Mouse (Mus musculus): ENCODE results near the gene Aqp9. TPM values are rescaled to one million over a fixed set of nuclear protein-coding genes. Genes with fewer than 3 reads are reported as not detected.
"Not testable (repeated sequence)": the region's sequence is repeated elsewhere in the genome, so short reads cannot be mapped to it uniquely, and the experiment has no call there.

Aqp9 gene
- polyA plus RNA-seq, 1 experiment from 2014 or later: 0.51 TPM

DNA sequence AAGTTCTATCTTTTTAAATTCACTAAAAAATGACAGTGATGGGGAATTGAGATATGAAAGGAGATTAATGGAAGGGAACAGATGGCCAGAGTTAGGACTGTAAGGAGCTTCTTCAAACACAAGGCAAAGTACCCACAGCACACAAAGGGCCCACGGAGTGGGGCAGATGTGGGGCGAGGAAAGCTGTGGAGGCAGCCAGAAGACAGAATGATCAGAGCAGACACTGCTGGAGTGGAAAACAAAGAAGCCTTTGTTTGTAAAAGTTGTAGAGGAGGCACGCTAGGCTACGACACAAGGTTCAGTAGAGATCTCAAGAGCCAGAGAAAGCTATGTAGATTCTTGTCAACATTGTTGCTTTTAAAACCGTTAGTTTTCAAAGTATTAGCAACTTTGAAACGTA, 17.1 kb downstream of the Aqp9 start:
- Histone ChIP-seq H3K4me2 (no peak overlapping the region), H3K4me3 (no peak overlapping the region), H3K4me1 (replicated peaks) (no peaks in the 10 kb centered on the region), H3K27me3 (no peaks in the 10 kb centered on the region), H3K9ac (no peak overlapping the region), H3K9me3 (no peaks in the 10 kb centered on the region), H3K36me3 (no peaks in the 10 kb centered on the region), H3K27ac (no peak overlapping the region)
- ATAC-seq (ENCODE audit: low FRiP score): no peak
- 38% methylated on average over 6 of the region's 6 CpGs for WGBS

DNA sequence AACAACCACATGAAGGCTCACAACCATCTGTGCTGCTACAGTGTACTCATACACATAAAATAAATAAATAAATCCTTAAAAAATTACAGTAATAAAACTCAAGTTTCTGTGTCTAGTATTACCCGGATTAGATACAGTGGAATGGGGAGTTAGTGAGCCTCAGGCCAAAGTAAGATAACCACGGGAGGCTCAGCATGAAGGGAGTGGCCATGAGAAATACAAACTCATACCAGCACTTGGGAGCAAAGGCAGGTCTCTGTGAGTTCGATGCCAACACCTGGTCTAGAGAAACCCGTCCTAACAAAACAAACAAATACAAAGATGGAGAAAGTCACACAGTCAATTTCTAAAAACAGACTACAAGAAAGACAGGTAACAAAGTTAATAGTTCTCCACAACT, 18.3 kb downstream of the Aqp9 start:
- Histone ChIP-seq H3K36me3 (no peaks in the 10 kb centered on the region), H3K9ac (no peak overlapping the region), H3K4me2 (no peak overlapping the region), H3K27me3 (no peaks in the 10 kb centered on the region), H3K27ac (no peak overlapping the region), H3K4me1 (replicated peaks) (no peaks in the 10 kb centered on the region), H3K9me3 (no peaks in the 10 kb centered on the region), H3K4me3 (no peak overlapping the region)
- 88% methylated on average over 4 of the region's 4 CpGs for WGBS
- no peak for ATAC-seq (ENCODE audit: low FRiP score)

DNA sequence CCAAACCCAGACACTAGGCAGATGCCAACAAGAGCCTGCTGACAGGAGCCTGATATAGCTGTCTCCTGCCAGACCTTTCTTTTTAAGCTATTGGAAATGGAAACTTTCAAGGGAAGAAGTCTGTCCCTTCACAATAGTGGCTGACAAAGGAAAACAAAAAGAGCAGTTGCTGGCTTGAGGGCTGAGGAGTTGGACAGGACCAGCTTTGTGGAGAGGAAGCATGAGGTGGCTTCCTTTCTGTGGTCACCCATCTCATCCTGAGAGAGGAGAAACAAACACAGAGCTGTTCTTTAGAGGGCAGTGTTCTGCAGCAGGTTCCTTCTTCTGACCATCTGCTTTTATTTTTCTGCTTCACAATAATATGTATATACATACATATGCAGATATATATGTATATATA, 19.6 kb downstream of the Aqp9 start:
- H3K4me3 ChIP-seq: no peak overlapping the region
- no peak for ATAC-seq (ENCODE audit: low FRiP score)

DNA sequence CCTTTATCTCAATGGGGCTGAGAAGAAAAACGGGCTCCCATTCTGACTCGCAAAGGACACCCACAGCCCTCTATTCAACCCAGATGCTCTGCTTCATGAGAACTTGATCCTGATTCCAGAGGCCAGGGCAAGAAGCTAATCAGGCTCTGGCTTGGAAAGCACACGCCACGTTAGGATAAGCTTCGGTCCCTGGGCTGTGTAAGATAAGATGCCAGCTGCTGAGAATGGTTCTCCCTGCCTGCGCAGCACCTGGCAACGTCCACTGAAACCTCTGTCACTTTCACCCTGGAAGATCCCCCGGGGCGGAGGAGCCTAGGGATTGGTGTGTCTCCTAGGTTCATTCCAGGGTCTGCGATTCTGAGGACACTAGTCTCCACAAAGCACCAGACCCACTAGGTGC, 22.3 kb downstream of the Aqp9 start:
- ATAC-seq (ENCODE audit: low FRiP score): no peak
- Histone ChIP-seq H3K9ac (no peak overlapping the region), H3K4me1 (replicated peaks) (no peaks in the 10 kb centered on the region), H3K4me3 (no peak overlapping the region), H3K27ac (no peak overlapping the region), H3K9me3 (no peaks in the 10 kb centered on the region), H3K27me3 (no peaks in the 10 kb centered on the region), H3K4me2 (no peak overlapping the region), H3K36me3 (no peaks in the 10 kb centered on the region)
- WGBS: 88% methylated on average over 10 of the region's 10 CpGs

More for the DNA sequence above, 19.6 kb downstream of the Aqp9 start:
- Histone ChIP-seq H3K36me3 (no peaks in the 10 kb centered on the region), H3K9me3 (no peaks in the 10 kb centered on the region), H3K9ac (no peak overlapping the region), H3K4me2 (no peak overlapping the region), H3K4me1 (replicated peaks) (no peaks in the 10 kb centered on the region), H3K27ac (no peak overlapping the region), H3K27me3 (no peaks in the 10 kb centered on the region)

DNA sequence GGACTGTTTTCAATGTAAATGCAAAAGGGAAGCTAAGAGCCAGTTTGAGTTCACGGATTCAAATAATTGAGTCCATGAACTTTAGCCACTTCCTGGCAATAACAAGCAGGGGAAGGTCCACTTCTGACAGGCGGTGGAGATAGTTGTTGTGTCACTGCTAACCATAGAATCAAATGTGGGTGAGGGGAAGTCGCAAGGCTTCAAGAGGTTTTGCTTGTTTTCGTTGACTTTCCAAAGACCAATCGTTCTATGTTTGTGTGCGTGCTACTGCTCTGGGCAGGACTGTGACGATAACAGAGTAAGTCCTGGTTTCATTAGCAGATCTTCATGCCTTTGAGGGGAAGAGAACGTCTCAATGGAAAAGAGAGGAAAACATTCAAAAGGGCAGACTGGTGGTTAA, 28.3 kb downstream of the Aqp9 start:
- no peak overlapping the region for H3K9ac ChIP-seq
- 93% methylated on average over 8 of the region's 8 CpGs for WGBS
- ATAC-seq (ENCODE audit: low FRiP score): no peak
- H3K27me3 ChIP-seq: no peaks in the 10 kb centered on the region
- no peak overlapping the region for H3K4me3 ChIP-seq
- no peaks in the 10 kb centered on the region for H3K36me3 ChIP-seq
- H3K4me1 ChIP-seq (replicated peaks): no peaks in the 10 kb centered on the region
- no peak overlapping the region for H3K4me2 ChIP-seq
- H3K9me3 ChIP-seq: no peaks in the 10 kb centered on the region
- no peak overlapping the region for H3K27ac ChIP-seq

DNA sequence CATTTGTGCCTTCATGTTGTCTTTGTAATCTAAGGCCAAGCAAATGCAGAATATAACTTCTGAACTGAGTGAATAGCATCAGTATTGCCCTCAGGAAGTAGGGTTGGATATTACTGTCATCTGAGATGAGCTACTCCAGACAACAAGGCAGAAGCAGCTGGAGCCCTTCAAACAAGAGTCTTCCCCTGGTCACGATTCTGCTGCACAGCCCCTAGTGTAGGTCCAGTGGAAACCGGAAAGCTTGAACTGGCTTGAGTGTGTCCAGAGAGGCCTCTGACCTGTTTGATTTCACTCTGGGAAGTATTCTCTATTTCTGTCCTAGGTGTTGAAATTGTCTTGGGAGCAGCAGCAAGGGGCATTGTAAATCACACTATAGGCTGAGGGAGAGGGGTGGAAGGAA, 29.5 kb downstream of the Aqp9 start:
- no peak for ATAC-seq (ENCODE audit: low FRiP score)
- H3K4me2 ChIP-seq: no peak overlapping the region
- no peaks in the 10 kb centered on the region for H3K36me3 ChIP-seq
- H3K27me3 ChIP-seq: no peaks in the 10 kb centered on the region
- no peaks in the 10 kb centered on the region for H3K9me3 ChIP-seq
- no peak overlapping the region for H3K27ac ChIP-seq
- H3K4me3 ChIP-seq: no peak overlapping the region
- H3K9ac ChIP-seq: no peak overlapping the region
- no peaks in the 10 kb centered on the region for H3K4me1 ChIP-seq (replicated peaks)
- 92% methylated on average over 2 of the region's 2 CpGs for WGBS

DNA sequence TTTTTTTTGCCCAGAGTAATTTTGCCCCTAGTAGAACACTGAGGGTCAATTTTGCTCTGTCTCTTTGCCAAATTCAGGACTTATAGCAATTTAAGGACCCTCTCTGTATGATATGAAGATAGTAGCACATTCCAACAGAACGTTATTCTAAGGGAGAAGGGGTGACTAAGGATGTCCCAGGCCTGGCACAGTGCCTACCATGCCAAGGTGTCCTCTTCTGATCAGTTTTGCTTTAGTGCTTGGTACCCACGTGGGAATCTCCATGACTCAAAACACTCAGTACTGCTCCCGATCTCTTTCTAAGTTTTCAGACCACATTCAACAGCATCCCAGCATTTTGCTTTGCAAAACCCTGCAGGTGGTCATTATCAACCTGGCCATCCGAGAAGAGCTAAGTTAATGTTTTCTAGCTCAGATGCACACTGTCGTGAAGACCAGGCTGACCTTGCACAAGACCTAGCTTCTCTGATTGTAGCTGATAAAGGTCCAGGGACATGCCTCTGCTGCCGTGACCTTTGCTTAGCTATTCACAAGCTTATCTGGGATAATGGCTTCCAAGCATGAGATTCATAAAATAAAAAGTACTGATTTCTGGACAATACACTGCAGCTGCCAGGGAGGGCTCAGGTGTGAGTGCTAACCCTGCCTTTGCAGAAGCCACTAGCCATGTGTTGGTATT, 31.1 kb downstream of the Aqp9 start:
- WGBS: 80% methylated on average over 6 of the region's 6 CpGs
- H3K4me3 ChIP-seq: no peak overlapping the region
- ATAC-seq (ENCODE audit: low FRiP score): no peak
- no peaks in the 10 kb centered on the region for H3K9me3 ChIP-seq
- no peaks in the 10 kb centered on the region for H3K27me3 ChIP-seq
- H3K9ac ChIP-seq: no peak overlapping the region
- H3K36me3 ChIP-seq: no peaks in the 10 kb centered on the region
- H3K4me2 ChIP-seq: no peak overlapping the region
- H3K4me1 ChIP-seq (replicated peaks): no peaks in the 10 kb centered on the region
- no peak overlapping the region for H3K27ac ChIP-seq

DNA sequence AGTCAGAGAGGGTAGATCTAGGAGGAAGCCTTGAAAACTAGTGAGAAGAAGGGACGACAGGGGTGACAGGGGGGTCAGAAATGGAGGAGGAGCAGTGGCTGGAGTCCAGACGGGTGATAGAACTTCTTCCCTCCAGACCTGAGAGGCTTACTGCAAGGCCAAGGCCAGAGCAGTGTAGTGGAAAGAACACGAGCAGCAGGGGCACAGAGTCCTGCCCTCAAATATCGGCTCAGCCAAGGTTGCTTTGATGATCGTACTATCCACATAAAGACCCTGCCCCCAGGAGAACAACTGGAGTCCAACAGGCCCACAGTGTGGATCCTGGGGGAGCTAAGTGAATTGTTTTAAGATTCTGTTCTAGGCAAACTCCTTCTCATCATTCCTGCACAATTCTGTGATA, 33.4 kb downstream of the Aqp9 start:
- Histone ChIP-seq H3K9ac (no peak overlapping the region), H3K36me3 (no peaks in the 10 kb centered on the region), H3K27ac (no peak overlapping the region), H3K9me3 (no peaks in the 10 kb centered on the region), H3K4me3 (no peak overlapping the region), H3K4me1 (replicated peaks) (no peaks in the 10 kb centered on the region), H3K27me3 (no peaks in the 10 kb centered on the region), H3K4me2 (no peak overlapping the region)
- WGBS: 80% methylated on average over 5 of the region's 5 CpGs
- no peak for ATAC-seq (ENCODE audit: low FRiP score)

DNA sequence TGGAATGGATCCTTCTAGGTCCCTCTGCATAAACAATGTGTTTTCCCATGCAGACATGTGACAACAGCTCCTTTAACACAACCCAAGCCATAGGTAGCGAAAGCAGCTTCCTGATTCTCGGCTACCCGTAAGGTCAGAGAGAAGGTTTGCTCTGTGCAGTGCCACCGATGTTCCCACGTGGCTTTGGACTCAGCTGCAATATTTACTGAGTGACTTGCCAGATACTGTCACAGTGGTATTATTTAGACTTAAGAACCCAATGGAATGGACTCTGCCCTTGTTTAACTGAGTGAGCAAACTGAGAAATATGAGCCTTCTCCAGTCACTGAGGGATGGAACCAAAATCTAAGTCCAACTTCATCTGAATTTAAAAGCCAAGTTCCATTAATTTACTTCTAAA, 35.3 kb downstream of the Aqp9 start:
- no peaks in the 10 kb centered on the region for H3K27me3 ChIP-seq
- ATAC-seq (ENCODE audit: low FRiP score): no peak
- H3K4me3 ChIP-seq: no peak overlapping the region
- H3K9ac ChIP-seq: no peak overlapping the region
- no peaks in the 10 kb centered on the region for H3K9me3 ChIP-seq
- no peak overlapping the region for H3K27ac ChIP-seq
- H3K36me3 ChIP-seq: no peaks in the 10 kb centered on the region
- no peak overlapping the region for H3K4me2 ChIP-seq
- H3K4me1 ChIP-seq (replicated peaks): no peaks in the 10 kb centered on the region
- WGBS: 95% methylated on average over 5 of the region's 5 CpGs

DNA sequence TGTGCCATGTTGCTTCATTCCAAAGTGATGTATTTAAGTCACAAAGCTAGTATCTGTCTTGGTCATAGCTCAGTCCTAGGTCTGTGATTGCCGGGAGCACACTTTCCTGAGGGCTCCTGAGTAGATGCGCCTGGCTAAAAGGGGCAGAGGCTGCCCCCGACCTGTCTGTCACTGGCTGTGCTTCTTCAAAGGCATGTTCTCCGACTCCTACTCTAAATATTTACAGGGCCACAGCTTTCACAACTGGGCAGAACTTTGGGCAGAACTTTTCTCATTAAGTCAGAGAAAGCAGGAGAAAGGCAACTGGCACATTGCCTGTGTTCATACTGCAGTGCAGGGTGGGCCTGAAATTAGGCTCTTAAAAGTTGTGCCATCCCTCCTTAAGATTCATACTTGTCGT, 36.7 kb downstream of the Aqp9 start:
- no peak overlapping the region for H3K4me3 ChIP-seq
- H3K27ac ChIP-seq: no peak overlapping the region
- H3K36me3 ChIP-seq: no peaks in the 10 kb centered on the region
- WGBS: 86% methylated on average over 5 of the region's 5 CpGs
- no peak overlapping the region for H3K9ac ChIP-seq
- ATAC-seq (ENCODE audit: low FRiP score): no peak
- no peaks in the 10 kb centered on the region for H3K9me3 ChIP-seq
- no peak overlapping the region for H3K4me2 ChIP-seq
- H3K27me3 ChIP-seq: no peaks in the 10 kb centered on the region
- no peaks in the 10 kb centered on the region for H3K4me1 ChIP-seq (replicated peaks)

DNA sequence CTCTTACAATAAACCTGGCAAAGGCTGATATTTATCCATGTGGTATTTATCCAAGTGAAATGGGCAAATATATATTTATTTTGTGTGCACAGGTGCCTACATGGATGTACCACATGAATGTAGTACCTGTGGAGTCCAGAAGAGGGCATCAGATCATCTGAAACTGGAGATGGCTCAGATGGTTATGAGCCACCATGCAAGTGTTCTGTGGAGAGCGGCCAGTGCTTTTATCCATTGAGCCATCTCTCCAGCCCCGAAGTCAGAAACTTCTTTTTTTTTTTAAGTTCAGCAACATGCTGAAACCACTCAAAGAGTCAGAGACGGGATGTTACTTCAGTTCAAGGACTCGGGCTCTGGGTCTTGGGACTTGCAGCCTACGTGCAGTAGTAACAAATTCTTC, 39.6 kb downstream of the Aqp9 start:
- ATAC-seq (ENCODE audit: low FRiP score): no peak
- Histone ChIP-seq H3K36me3 (no peaks in the 10 kb centered on the region), H3K9me3 (no peaks in the 10 kb centered on the region), H3K4me1 (replicated peaks) (no peaks in the 10 kb centered on the region), H3K27me3 (no peaks in the 10 kb centered on the region), H3K4me2 (no peak overlapping the region), H3K27ac (no peak overlapping the region), H3K9ac (no peak overlapping the region), H3K4me3 (no peak overlapping the region)
- WGBS: 72% methylated on average over 5 of the region's 5 CpGs

DNA sequence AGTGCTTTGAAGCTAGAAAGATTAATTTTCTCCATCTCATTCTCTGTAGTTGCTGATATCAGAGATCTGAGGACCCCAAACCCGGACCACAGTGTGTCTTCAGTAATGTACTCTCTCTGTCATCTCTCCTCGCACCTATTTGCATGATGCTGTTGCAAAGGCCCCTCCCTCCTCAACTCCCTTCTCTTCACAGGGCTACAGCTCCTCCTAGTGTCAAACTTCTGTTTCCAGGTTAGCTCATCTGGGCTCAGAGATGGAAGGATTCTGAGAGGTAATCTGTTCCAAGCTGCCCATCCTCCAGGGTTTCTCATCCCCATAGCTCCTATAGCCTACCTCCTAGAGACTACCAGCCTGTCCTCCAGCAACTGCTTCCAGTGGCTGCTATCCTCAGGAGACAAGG, 42.3 kb downstream of the Aqp9 start:
- 28% methylated on average over 2 of the region's 2 CpGs for WGBS
- Histone ChIP-seq H3K36me3 (no peaks in the 10 kb centered on the region), H3K4me2 (no peak overlapping the region), H3K9me3 (no peaks in the 10 kb centered on the region), H3K9ac (no peak overlapping the region), H3K4me1 (replicated peaks) (no peaks in the 10 kb centered on the region), H3K27me3 (no peaks in the 10 kb centered on the region), H3K27ac (no peak overlapping the region), H3K4me3 (no peak overlapping the region)
- ATAC-seq (ENCODE audit: low FRiP score): no peak

DNA sequence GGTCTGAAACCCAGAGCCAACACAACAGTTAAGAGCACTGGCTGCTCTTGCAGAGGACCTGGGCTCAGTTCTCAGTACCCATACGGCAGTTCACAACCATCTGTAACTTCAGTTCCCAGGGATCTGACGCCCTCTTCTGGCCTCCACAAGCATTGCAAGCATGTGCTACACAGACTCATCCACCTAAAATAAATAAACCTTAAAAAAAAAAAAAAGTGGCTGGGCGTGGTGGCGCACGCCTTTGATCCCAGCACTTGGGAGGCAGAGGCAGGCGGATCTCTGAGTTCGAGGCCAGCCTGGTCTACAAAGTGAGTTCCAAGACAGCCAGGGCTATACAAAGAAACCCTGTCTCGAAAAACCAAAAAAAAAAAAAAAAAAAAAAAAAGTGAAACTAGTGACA, 45.4 kb downstream of the Aqp9 start:
- H3K36me3 ChIP-seq; H3K4me1 ChIP-seq (replicated peaks); H3K4me3 ChIP-seq; H3K27me3 ChIP-seq; ATAC-seq (ENCODE audit: low FRiP score); H3K4me2 ChIP-seq; H3K9ac ChIP-seq; H3K27ac ChIP-seq; H3K9me3 ChIP-seq: not testable (repeated sequence)
- WGBS: 91% methylated on average over 8 of the region's 8 CpGs
